Mouse (Mus musculus): ENCODE data around the gene Sf3b3. TPM values are rescaled to one million over a fixed set of nuclear protein-coding genes. Genes with fewer than 3 reads are reported as not detected.

Sf3b3 gene
- polyA plus RNA-seq, 1 experiment from 2014 or later = 163 TPM

DNA sequence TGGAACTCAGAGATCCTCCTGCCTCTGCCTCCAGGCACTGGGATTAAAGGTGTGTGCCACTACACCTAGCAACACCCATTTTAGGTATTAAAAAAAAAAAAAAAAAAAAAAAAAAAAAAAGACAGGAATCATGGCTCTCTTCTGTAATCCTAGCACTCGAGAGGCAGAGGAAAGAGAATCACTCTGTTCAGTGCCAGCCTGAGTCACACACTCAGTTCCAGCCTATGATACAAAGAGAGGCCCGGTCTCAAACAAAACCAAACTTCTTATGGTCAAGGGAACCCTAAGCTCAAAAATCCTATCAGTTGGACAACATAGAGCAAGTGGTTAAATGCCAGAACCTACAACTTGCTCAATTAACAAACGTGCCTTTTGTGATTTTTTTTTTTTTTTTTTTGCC, 1.6 kb downstream of the Sf3b3 start:
- Histone ChIP-seq H3K27me3 (no peaks in the 10 kb centered on the region), H3K4me2 (replicated peaks) (peak overlapping the region; percentile 84), H3K27ac (no peak overlapping the region), H3K9me3 (replicated peaks) (no peaks in the 10 kb centered on the region), H3K9ac (no peak overlapping the region), H3K36me3 (peaks cover 48% of the 10 kb centered on the region), H3K4me1 (peaks cover 25% of the 10 kb centered on the region), H3K4me3 (peak overlapping the region; percentile 91; the same call in 1 of the 2 replicates)
- WGBS = 91% methylated on average over 3 of the region's 3 CpGs
- no peak for ATAC-seq (ENCODE audit: low FRiP score)

DNA sequence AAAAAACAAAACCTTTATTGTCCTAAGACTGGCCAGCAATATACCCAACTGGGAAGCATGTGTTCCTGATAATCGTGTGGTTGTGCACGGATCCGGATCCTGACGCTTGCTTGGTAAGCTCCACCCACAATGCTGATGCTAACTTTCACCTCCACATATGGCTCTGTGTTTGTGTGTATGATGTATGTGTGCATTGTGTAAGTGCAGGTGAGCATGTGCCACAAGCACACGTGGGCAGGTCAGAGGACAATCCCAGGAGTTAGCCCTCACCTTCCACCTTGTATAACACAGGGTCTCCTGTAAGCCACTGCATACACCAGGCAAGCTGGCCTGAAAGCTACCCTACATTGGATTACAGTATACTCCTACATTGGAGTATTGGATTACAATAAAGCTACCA, 3.4 kb downstream of the Sf3b3 start:
- no peak overlapping the region for H3K4me3 ChIP-seq
- no peaks in the 10 kb centered on the region for H3K27me3 ChIP-seq
- no peak overlapping the region for H3K4me2 ChIP-seq (replicated peaks)
- no peak for ATAC-seq (ENCODE audit: low FRiP score)
- H3K4me1 ChIP-seq = peaks cover 23% of the 10 kb centered on the region
- H3K36me3 ChIP-seq = peaks cover 59% of the 10 kb centered on the region
- H3K9me3 ChIP-seq (replicated peaks) = no peaks in the 10 kb centered on the region
- H3K9ac ChIP-seq = no peak overlapping the region
- no peak overlapping the region for H3K27ac ChIP-seq
- 90% methylated on average over 5 of the region's 5 CpGs for WGBS

DNA sequence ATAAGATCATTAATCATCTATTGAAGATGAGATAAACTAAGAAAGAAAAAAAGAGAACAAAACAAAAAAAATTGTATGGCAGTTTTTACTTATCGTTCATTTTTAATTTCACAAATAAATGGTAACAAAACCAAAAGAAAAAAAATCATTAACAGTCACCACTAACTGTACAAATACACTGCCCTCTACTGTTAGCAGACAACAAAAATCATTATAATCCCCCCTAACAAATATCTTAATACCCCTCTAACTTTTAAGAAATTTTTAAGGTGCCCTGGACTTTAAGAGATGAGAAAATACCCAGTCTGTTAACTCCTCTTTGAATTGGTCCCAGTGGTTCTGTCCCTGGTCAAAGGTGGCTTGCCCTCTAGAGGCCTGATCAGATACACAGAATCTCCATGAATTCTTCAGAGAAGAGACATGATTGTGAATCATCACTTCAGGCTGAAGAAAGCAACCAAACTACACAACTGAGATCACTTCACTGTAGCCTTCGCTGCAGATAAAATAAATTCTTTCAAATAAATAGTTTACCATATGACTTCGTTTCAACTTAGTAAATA, 4.5 kb downstream of the Sf3b3 start:
- Histone ChIP-seq H3K27me3 (no peaks in the 10 kb centered on the region), H3K4me1 (peaks cover 14% of the 10 kb centered on the region), H3K4me3 (no peak overlapping the region), H3K27ac (no peak overlapping the region), H3K36me3 (peaks cover 71% of the 10 kb centered on the region), H3K9ac (no peak overlapping the region), H3K4me2 (replicated peaks) (no peak overlapping the region), H3K9me3 (replicated peaks) (no peaks in the 10 kb centered on the region)
- 94% methylated on average over 3 of the region's 3 CpGs for WGBS
- ATAC-seq (ENCODE audit: low FRiP score) = no peak

DNA sequence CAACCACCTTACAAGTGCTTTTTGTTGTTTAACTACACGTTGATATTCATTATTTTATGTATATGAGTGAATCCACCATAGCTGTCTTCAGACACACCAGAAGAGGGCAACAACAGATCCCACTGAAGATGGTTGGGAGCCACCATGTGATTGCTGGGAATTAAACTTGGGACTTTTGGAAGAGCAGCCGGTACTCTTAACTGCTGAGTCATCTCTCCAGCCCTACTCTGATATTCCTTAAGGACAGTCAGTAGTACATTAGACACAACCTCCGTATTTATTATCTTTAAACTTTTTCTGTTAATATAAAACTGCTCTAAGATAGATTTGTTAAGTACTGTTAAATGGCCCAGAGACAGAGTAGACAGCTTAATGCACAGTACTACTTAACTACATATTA, 14.6 kb downstream of the Sf3b3 start:
- no peak overlapping the region for H3K4me3 ChIP-seq
- H3K4me2 ChIP-seq (replicated peaks) = no peak overlapping the region
- peaks cover 89% of the 10 kb centered on the region for H3K36me3 ChIP-seq
- H3K27me3 ChIP-seq = no peaks in the 10 kb centered on the region
- no peak overlapping the region for H3K27ac ChIP-seq
- no peaks in the 10 kb centered on the region for H3K4me1 ChIP-seq
- ATAC-seq (ENCODE audit: low FRiP score) = no peak
- WGBS = 88% methylated on average over 3 of the region's 3 CpGs
- H3K9me3 ChIP-seq (replicated peaks) = no peaks in the 10 kb centered on the region
- no peak overlapping the region for H3K9ac ChIP-seq

DNA sequence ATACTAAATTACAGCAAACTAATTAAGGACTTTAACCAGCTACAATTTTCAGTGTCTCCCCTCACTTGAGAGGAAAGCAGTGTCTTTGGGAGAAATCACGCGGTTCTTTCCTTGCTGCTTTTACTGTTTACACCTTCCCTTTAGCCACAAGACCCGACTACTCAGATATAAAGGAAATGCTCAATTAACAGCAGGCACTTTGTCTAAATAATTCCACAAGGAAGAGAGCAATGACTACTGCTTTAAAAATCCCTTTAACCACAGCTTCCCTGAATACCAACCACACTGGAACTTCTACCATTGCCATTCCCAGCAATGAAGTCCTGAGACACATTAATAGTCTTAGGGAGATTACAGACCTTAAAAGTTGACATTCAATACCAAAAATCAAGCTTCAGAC, 18.1 kb downstream of the Sf3b3 start:
- Histone ChIP-seq H3K9me3 (replicated peaks) (no peaks in the 10 kb centered on the region), H3K9ac (no peak overlapping the region), H3K4me2 (replicated peaks) (no peak overlapping the region), H3K4me1 (no peaks in the 10 kb centered on the region), H3K36me3 (peaks cover 92% of the 10 kb centered on the region), H3K4me3 (no peak overlapping the region), H3K27ac (no peak overlapping the region), H3K27me3 (no peaks in the 10 kb centered on the region)
- ATAC-seq (ENCODE audit: low FRiP score) = no peak
- 89% methylated on average over 3 of the region's 3 CpGs for WGBS

DNA sequence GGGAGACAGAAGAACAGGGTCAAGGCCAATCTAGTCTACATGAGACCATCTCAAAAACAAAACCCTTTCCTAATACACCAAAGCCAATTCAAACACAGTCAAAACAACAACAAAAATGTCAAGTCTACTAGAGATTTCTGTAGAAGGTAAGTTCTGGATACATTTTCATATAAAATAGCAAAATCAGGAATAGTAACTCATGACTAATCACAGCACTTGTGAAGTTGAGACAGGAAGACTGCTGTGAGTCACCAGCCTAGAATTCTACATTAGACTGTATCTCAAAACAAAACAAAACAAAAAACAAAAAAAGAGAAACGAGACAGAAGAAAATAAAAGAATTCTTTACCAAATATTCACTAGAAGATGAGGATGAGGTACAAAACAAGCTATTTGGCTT, 21.7 kb downstream of the Sf3b3 start:
- Histone ChIP-seq H3K27ac (no peak overlapping the region), H3K4me2 (replicated peaks) (no peak overlapping the region), H3K27me3 (no peaks in the 10 kb centered on the region), H3K9ac (no peak overlapping the region), H3K9me3 (replicated peaks) (no peaks in the 10 kb centered on the region), H3K4me1 (no peaks in the 10 kb centered on the region), H3K36me3 (peaks cover 94% of the 10 kb centered on the region), H3K4me3 (no peak overlapping the region)
- WGBS = 92% methylated on average over 1 of the region's 1 CpGs
- no peak for ATAC-seq (ENCODE audit: low FRiP score)

DNA sequence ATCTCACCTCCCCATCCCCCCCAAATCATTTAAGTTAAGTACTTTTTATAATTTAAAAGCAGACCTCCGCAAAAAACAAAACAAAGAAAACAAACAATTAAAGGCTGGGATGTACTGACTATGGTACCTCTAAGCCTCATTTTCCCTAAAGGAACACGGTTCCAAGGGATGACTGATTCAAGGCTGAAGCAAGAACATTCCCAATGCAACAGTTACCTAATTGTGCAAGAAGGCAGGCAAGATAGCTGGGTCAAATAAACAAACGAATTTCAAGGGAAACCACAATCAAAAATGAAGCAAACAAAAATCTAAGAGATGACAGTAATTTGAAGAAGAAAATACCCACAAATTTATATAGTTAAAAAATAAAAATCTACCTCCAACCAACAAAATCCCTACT, 24.6 kb downstream of the Sf3b3 start:
- Histone ChIP-seq H3K27me3 (no peaks in the 10 kb centered on the region), H3K4me2 (replicated peaks) (no peak overlapping the region), H3K9me3 (replicated peaks) (no peaks in the 10 kb centered on the region), H3K9ac (no peak overlapping the region), H3K4me3 (no peak overlapping the region), H3K27ac (no peak overlapping the region), H3K36me3 (peaks cover 99% of the 10 kb centered on the region), H3K4me1 (no peaks in the 10 kb centered on the region)
- 92% methylated on average over 3 of the region's 3 CpGs for WGBS
- no peak for ATAC-seq (ENCODE audit: low FRiP score)

DNA sequence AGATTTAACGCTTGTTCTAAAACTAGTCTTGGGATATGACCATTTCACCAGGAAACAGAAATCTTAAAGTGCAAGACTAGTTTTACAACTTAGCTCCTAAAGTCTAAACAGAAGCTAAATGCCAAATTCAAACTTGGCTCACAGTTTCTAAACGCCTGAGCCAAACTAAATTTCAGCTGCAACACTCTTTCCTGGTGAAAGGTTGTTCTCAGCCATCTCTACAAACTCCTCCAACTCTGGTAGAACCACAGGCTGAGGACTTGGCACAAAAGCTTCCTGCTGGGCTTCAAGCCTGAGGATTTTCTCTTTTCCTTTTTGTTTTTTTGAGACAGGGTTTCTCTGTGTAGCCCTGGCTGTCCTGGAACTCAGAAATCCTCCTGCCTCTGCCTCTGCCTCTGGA, 26.3 kb downstream of the Sf3b3 start:
- WGBS = 99% methylated on average over 2 of the region's 2 CpGs
- no peak overlapping the region for H3K4me2 ChIP-seq (replicated peaks)
- no peaks in the 10 kb centered on the region for H3K27me3 ChIP-seq
- H3K27ac ChIP-seq = no peak overlapping the region
- H3K4me1 ChIP-seq = no peaks in the 10 kb centered on the region
- ATAC-seq (ENCODE audit: low FRiP score) = no peak
- H3K4me3 ChIP-seq = no peak overlapping the region
- no peaks in the 10 kb centered on the region for H3K9me3 ChIP-seq (replicated peaks)
- H3K9ac ChIP-seq = no peak overlapping the region
- peaks cover 98% of the 10 kb centered on the region for H3K36me3 ChIP-seq

DNA sequence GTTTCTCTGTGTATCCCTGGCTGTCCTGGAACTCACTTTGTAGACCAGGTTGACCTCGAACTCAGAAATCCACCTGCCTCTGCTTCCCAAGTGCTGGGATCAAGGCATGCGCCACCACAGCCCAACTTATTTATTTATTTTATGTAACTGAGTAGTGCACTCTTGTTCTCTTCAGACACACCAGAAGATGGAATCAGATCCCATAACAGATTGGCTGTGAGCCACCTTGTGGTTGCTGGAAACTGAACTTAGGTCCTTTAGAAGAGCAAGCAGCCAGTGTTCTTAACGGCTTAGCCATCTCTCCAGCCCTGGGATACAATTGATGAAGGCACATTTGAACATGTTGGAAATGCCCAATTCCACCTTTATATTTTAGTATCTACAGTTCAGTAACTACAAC, 28.0 kb downstream of the Sf3b3 start:
- H3K4me2 ChIP-seq (replicated peaks) = no peak overlapping the region
- 88% methylated on average over 3 of the region's 3 CpGs for WGBS
- ATAC-seq (ENCODE audit: low FRiP score) = no peak
- peaks cover 98% of the 10 kb centered on the region for H3K36me3 ChIP-seq
- no peak overlapping the region for H3K4me3 ChIP-seq
- H3K27me3 ChIP-seq = no peaks in the 10 kb centered on the region
- no peak overlapping the region for H3K27ac ChIP-seq
- H3K4me1 ChIP-seq = no peaks in the 10 kb centered on the region
- no peak overlapping the region for H3K9ac ChIP-seq
- no peaks in the 10 kb centered on the region for H3K9me3 ChIP-seq (replicated peaks)

DNA sequence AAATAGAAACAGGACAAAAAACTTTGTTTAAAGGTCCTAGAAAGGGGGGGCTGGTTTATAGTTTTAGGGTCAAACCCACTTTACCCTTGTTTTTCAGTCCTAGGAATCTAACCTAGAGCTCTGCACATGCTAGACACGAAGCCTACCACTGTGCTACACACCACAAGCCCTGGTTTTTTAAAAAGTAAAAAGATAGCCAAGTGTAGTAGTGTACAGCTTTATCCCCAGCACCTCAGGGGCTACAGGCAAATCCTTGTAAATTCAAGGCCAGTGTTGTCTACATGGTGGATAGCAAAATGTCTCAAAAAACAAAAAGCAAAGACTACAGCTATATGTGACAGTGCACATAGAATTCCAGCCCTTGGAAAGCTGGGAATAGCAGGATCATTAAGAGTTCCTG, 29.6 kb downstream of the Sf3b3 start:
- WGBS = 97% methylated on average over 1 of the region's 1 CpGs
- no peak overlapping the region for H3K27ac ChIP-seq
- no peak overlapping the region for H3K4me3 ChIP-seq
- H3K4me1 ChIP-seq = no peaks in the 10 kb centered on the region
- H3K4me2 ChIP-seq (replicated peaks) = no peak overlapping the region
- peaks cover 99% of the 10 kb centered on the region for H3K36me3 ChIP-seq
- H3K9me3 ChIP-seq (replicated peaks) = no peaks in the 10 kb centered on the region
- H3K9ac ChIP-seq = no peak overlapping the region
- no peak for ATAC-seq (ENCODE audit: low FRiP score)
- H3K27me3 ChIP-seq = no peaks in the 10 kb centered on the region

DNA sequence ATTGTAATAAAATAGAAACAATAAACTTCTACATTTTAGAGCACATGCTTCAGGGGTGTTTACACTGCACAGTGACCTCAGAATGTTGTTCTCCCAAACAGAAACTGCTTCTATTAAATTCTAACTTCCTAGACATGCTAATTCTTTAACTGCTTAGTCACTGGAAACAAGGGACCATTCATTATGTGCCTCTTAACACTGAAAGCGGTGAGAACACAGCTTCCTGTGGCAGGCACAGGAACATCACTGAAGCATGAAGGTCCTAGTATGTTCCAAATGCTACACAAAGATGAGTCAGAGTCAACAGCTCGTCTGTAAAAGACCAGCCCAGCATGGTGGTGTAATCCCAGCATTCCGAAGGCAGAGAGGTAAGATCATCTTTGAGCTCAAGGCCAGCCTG, 31.3 kb downstream of the Sf3b3 start:
- no peaks in the 10 kb centered on the region for H3K27me3 ChIP-seq
- no peak overlapping the region for H3K4me3 ChIP-seq
- no peaks in the 10 kb centered on the region for H3K9me3 ChIP-seq (replicated peaks)
- H3K9ac ChIP-seq = no peak overlapping the region
- no peak for ATAC-seq (ENCODE audit: low FRiP score)
- 70% methylated on average over 3 of the region's 3 CpGs for WGBS
- H3K36me3 ChIP-seq = peaks cover 99% of the 10 kb centered on the region
- no peaks in the 10 kb centered on the region for H3K4me1 ChIP-seq
- no peak overlapping the region for H3K27ac ChIP-seq
- H3K4me2 ChIP-seq (replicated peaks) = no peak overlapping the region

DNA sequence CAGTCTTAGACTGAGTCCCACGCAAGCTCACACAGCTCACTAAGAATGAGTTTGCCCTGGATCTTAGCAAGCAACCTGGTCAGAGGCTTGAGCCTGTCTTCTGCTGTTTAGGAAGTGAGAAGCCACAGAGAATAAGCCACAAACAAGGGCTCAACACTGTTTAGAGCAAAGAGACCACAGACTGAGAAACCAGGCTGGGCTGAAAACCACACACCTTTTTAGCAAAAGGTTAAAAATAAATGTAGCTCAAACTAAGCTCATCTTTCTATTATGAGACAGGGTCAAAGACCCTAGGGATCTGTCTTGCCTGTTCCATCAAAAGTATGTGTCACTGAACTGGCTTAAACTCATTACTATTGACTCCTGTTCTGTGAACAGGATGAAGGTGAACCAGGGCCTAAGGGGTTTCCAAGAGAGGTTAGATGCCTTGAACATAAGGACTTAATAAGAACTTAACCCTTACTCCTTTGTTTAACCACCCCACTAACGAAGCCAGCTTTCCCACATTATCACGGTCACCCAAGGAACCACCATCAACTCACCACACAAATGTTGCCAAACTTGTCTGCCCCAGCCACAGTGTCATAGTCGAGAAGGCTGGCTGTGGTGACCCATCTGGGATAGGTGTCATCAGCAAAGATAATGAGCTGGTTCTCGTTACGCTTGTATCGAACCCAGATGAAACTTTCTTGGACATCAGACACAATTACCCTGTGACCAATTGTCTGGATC, 33.3 kb downstream of the Sf3b3 start:
- no peaks in the 10 kb centered on the region for H3K9me3 ChIP-seq (replicated peaks)
- no peak for ATAC-seq (ENCODE audit: low FRiP score)
- no peaks in the 10 kb centered on the region for H3K4me1 ChIP-seq
- peaks cover 97% of the 10 kb centered on the region for H3K36me3 ChIP-seq
- 92% methylated on average over 7 of the region's 7 CpGs for WGBS
- H3K27me3 ChIP-seq = no peaks in the 10 kb centered on the region
- H3K4me2 ChIP-seq (replicated peaks) = no peak overlapping the region
- no peak overlapping the region for H3K9ac ChIP-seq
- no peak overlapping the region for H3K4me3 ChIP-seq
- H3K27ac ChIP-seq = no peak overlapping the region

DNA sequence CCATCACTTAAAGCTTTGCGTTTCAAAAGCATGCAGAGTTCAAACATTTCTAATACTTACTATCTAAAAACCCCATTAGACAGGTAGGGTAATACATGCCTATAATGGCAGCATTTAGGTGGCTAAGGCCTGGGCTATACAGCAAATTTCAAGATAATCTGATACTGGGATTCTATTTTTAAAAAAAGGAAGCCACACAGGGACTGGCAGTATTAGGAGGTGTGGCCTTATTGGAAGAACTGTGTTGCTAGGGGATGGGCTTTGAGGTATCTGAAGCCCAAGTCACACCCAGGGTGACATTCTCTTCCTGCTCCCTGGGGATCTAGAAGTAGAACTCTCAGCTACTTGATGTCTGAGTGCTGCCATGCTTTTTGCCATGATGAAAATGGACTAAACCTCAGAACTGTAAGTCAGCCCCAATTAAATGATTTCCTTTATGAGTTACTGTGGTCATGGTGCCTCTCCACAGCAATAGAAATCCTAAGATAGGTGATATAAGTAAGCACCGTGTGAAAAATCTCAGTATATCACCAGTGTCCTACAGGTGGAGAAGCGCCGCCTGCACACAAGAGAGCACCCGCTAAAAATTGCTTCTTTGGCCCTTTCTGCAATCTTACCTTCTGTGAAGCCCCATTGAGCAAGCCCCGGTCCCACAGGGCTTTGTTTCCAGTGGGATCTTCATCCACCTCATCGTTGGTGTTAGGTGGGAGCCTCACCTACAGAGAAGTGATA, 34.1 kb downstream of the Sf3b3 start:
- H3K9ac ChIP-seq = no peak overlapping the region
- no peaks in the 10 kb centered on the region for H3K9me3 ChIP-seq (replicated peaks)
- no peak for ATAC-seq (ENCODE audit: low FRiP score)
- no peaks in the 10 kb centered on the region for H3K4me1 ChIP-seq
- no peak overlapping the region for H3K27ac ChIP-seq
- no peak overlapping the region for H3K4me3 ChIP-seq
- WGBS = 97% methylated on average over 7 of the region's 7 CpGs
- peaks cover 90% of the 10 kb centered on the region for H3K36me3 ChIP-seq
- H3K27me3 ChIP-seq = no peaks in the 10 kb centered on the region
- no peak overlapping the region for H3K4me2 ChIP-seq (replicated peaks)
